Mouse (Mus musculus): ENCODE measurements around the gene Setd3. TPM values are rescaled to one million over a fixed set of nuclear protein-coding genes. Genes with fewer than 3 reads are reported as not detected.

Setd3 gene
- polyA plus RNA-seq, 1 experiment from 2014 or later = 53.8 TPM

- Histone ChIP-seq H3K4me3 (replicated peaks) (no peak overlapping the region), H3K9ac (no peak overlapping the region), H3K9me3 (replicated peaks) (no peaks in the 10 kb centered on the region), H3K27me3 (no peaks in the 10 kb centered on the region), H3K27ac (replicated peaks) (no peak overlapping the region), H3K4me2 (no peak overlapping the region), H3K4me1 (replicated peaks) (no peaks in the 10 kb centered on the region), H3K36me3 (replicated peaks) (peaks cover 91% of the 10 kb centered on the region)
- no peak for ATAC-seq (ENCODE audit: insufficient read depth)
- WGBS (ENCODE audit: insufficient replicate concordance) = 90% methylated on average over 1 of the region's 1 CpGs
These were observed 21.0 kb upstream of the Setd3 start for GRCm38 (mm10) chr12:108200094-108200493.

- Histone ChIP-seq H3K4me1 (replicated peaks) (no peaks in the 10 kb centered on the region), H3K36me3 (replicated peaks) (peaks cover 95% of the 10 kb centered on the region), H3K9me3 (replicated peaks) (no peaks in the 10 kb centered on the region), H3K4me2 (no peak overlapping the region), H3K27me3 (no peaks in the 10 kb centered on the region), H3K27ac (replicated peaks) (no peak overlapping the region), H3K9ac (no peak overlapping the region), H3K4me3 (replicated peaks) (no peak overlapping the region)
- 79% methylated on average over 4 of the region's 4 CpGs for WGBS (ENCODE audit: insufficient replicate concordance)
- ATAC-seq (ENCODE audit: insufficient read depth) = no peak
These were observed 19.3 kb upstream of the Setd3 start for GRCm38 (mm10) chr12:108198447-108198846.

- no peak overlapping the region for H3K27ac ChIP-seq (replicated peaks)
These were observed 16.6 kb upstream of the Setd3 start for GRCm38 (mm10) chr12:108195761-108196160.

GRCm38 (mm10) chr12:108193878-108194277 is 14.8 kb upstream of the Setd3 start:
- no peaks in the 10 kb centered on the region for H3K4me1 ChIP-seq (replicated peaks)
- no peak for ATAC-seq (ENCODE audit: insufficient read depth)
- H3K27me3 ChIP-seq = no peaks in the 10 kb centered on the region
- no peak overlapping the region for H3K27ac ChIP-seq (replicated peaks)
- peaks cover 99% of the 10 kb centered on the region for H3K36me3 ChIP-seq (replicated peaks)
- H3K9ac ChIP-seq = no peak overlapping the region
- no peak overlapping the region for H3K4me3 ChIP-seq (replicated peaks)
- no peaks in the 10 kb centered on the region for H3K9me3 ChIP-seq (replicated peaks)
- H3K4me2 ChIP-seq = no peak overlapping the region
- WGBS (ENCODE audit: insufficient replicate concordance) = 90% methylated on average over 5 of the region's 5 CpGs

More at GRCm38 (mm10) chr12:108195761-108196160, 16.6 kb upstream of the Setd3 start:
- no peaks in the 10 kb centered on the region for H3K9me3 ChIP-seq (replicated peaks)
- H3K36me3 ChIP-seq (replicated peaks) = peaks cover 99% of the 10 kb centered on the region
- 88% methylated on average over 11 of the region's 11 CpGs for WGBS (ENCODE audit: insufficient replicate concordance)
- no peak overlapping the region for H3K9ac ChIP-seq
- H3K4me3 ChIP-seq (replicated peaks) = no peak overlapping the region
- no peak overlapping the region for H3K4me2 ChIP-seq
- no peaks in the 10 kb centered on the region for H3K4me1 ChIP-seq (replicated peaks)
- ATAC-seq (ENCODE audit: insufficient read depth) = no peak
- H3K27me3 ChIP-seq = no peaks in the 10 kb centered on the region

GRCm38 (mm10) chr12:108187541-108188091 is 8.5 kb upstream of the Setd3 start:
- WGBS (ENCODE audit: insufficient replicate concordance) = 85% methylated on average over 6 of the region's 6 CpGs
- Histone ChIP-seq H3K27me3 (no peaks in the 10 kb centered on the region), H3K4me2 (no peak overlapping the region), H3K4me3 (replicated peaks) (no peak overlapping the region), H3K9me3 (replicated peaks) (no peaks in the 10 kb centered on the region), H3K9ac (no peak overlapping the region), H3K36me3 (replicated peaks) (peaks cover 82% of the 10 kb centered on the region), H3K4me1 (replicated peaks) (no peaks in the 10 kb centered on the region), H3K27ac (replicated peaks) (no peak overlapping the region)
- no peak for ATAC-seq (ENCODE audit: insufficient read depth)

GRCm38 (mm10) chr12:108181716-108182115 is 2.6 kb upstream of the Setd3 start:
- no peak for ATAC-seq (ENCODE audit: insufficient read depth)
- 78% methylated on average over 6 of the region's 6 CpGs for WGBS (ENCODE audit: insufficient replicate concordance)

GRCm38 (mm10) chr12:108179321-108180266 is 480 bp upstream of the Setd3 start, which contains the start of gene Ccnk:
Gene Ccnk (plus strand): TSS chr12:108179579.
- Histone ChIP-seq H3K36me3 (replicated peaks) (peaks cover 24% of the 10 kb centered on the region), H3K27ac (replicated peaks) (peak within 1 kb of the TSS; percentile 96), H3K27me3 (no peaks in the 10 kb centered on the region), H3K4me1 (replicated peaks) (peaks cover 44% of the 10 kb centered on the region), H3K9me3 (replicated peaks) (no peaks in the 10 kb centered on the region), H3K9ac (peak within 1 kb of the TSS; percentile 97), H3K4me2 (peak within 1 kb of the TSS; percentile 92), H3K4me3 (replicated peaks) (peak within 1 kb of the TSS; percentile 98)
- peak; percentile 95 for ATAC-seq (ENCODE audit: insufficient read depth)
- WGBS (ENCODE audit: insufficient replicate concordance) = under 1% methylated on average over 82 of the region's 82 CpGs

More at GRCm38 (mm10) chr12:108181716-108182115, 2.6 kb upstream of the Setd3 start:
- Histone ChIP-seq H3K9ac (no peak overlapping the region), H3K4me2 (no peak overlapping the region), H3K27me3 (no peaks in the 10 kb centered on the region), H3K27ac (replicated peaks) (no peak overlapping the region), H3K9me3 (replicated peaks) (no peaks in the 10 kb centered on the region), H3K4me1 (replicated peaks) (peaks cover 30% of the 10 kb centered on the region), H3K4me3 (replicated peaks) (no peak overlapping the region), H3K36me3 (replicated peaks) (peaks cover 38% of the 10 kb centered on the region)

- Histone ChIP-seq H3K4me1 (replicated peaks) (peaks cover 48% of the 10 kb centered on the region), H3K27me3 (no peaks in the 10 kb centered on the region), H3K36me3 (replicated peaks) (peaks cover 22% of the 10 kb centered on the region), H3K9ac (peak overlapping the region; percentile 97), H3K4me3 (replicated peaks) (peak overlapping the region; percentile 98), H3K27ac (replicated peaks) (peak overlapping the region; percentile 96), H3K9me3 (replicated peaks) (no peaks in the 10 kb centered on the region), H3K4me2 (peak overlapping the region; percentile 92)
- peak; percentile 80 for ATAC-seq (ENCODE audit: insufficient read depth)
- under 1% methylated on average over 96 of the region's 103 CpGs for WGBS (ENCODE audit: insufficient replicate concordance)
These were observed 526 bp downstream of the Setd3 start for GRCm38 (mm10) chr12:108178331-108179245.

- peaks cover 67% of the 10 kb centered on the region for H3K4me1 ChIP-seq (replicated peaks)
- WGBS (ENCODE audit: insufficient replicate concordance) = 72% methylated on average over 3 of the region's 3 CpGs
- peak overlapping the region; percentile 92 for H3K4me2 ChIP-seq
- no peaks in the 10 kb centered on the region for H3K27me3 ChIP-seq
- no peak overlapping the region for H3K4me3 ChIP-seq (replicated peaks)
- ATAC-seq (ENCODE audit: insufficient read depth) = no peak
- H3K9ac ChIP-seq = no peak overlapping the region; the same call in 1 of the 2 replicates
- no peaks in the 10 kb centered on the region for H3K36me3 ChIP-seq (replicated peaks)
- no peaks in the 10 kb centered on the region for H3K9me3 ChIP-seq (replicated peaks)
- H3K27ac ChIP-seq (replicated peaks) = 0 out of 2 replicates have a peak overlapping the region, but pooled peaks have one; percentile 7
These were observed 2.7 kb downstream of the Setd3 start for GRCm38 (mm10) chr12:108176366-108176765.

- Histone ChIP-seq H3K4me3 (replicated peaks) (0 out of 2 replicates have a peak overlapping the region, but pooled peaks have one; percentile 2), H3K27ac (replicated peaks) (peak overlapping the region; percentile 41)
These were observed 4.3 kb downstream of the Setd3 start for GRCm38 (mm10) chr12:108174606-108175505.

More at GRCm38 (mm10) chr12:108174606-108175505, 4.3 kb downstream of the Setd3 start:
- Histone ChIP-seq H3K36me3 (replicated peaks) (no peaks in the 10 kb centered on the region), H3K9me3 (replicated peaks) (no peaks in the 10 kb centered on the region), H3K4me2 (peak overlapping the region; percentile 38), H3K27me3 (no peaks in the 10 kb centered on the region), H3K9ac (no peak overlapping the region), H3K4me1 (replicated peaks) (peaks cover 68% of the 10 kb centered on the region)
- WGBS (ENCODE audit: insufficient replicate concordance) = 67% methylated on average over 8 of the region's 8 CpGs
- no peak for ATAC-seq (ENCODE audit: insufficient read depth)

Data from liver, embryonic 15.5 days (tissue).